Mouse (Mus musculus): ENCODE measurements at regions not wholly inside any gene's neighbourhood (a gene's known extent, or its start where the extent isn't known, plus 50 kb on each side); places are given as distances from the start of the nearest gene placed in this dataset.

DNA sequence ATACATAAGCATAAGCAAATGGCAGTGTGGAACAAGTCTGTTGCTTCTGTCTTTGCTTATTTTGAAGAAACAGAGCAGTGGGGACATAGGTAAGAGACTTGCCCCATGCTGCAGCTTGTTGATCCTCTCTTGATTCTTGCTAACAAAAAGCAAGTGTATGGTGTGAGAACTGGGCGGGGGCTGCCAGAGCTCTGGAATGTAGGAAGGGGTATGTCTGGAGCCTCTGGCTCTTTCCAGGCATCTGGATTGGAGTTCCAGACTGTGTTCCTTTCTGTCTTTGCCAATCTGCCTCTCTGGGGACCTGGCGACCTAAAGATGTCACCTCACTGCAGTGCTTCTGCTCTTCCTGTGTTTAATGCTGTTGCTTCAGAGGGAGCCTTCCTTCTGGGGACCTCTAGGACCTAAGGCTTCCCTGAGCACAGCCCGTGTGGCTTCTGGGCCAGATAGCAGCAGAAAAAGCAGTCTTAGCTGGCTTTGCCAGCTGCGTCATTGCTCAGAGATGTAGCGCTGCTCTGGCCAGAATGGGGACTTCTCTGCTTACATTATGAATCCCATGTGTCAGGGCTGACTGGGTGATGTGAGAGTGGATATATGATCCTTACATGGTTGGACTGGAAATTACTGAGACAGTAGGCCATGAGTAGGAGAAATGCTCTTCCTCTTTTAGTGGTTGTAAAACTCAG, 138.1 kb upstream of the Slit3 start:
- no peak for TF ChIP-seq CTCF (IDR thresholded peaks at IDR 0.05 in 2 of 3, conservative IDR thresholded peaks at IDR 0.05 in 1 of 3; ENCODE audit: control insufficient read depth in 1 of 3, insufficient read depth in 1 of 3, low read depth in 2 of 3, low read length in 3 of 3, poor library complexity in 1 of 3, severe bottlenecking in 1 of 3)
- no peak for TF ChIP-seq ETS1 (IDR thresholded peaks at IDR 0.05; ENCODE audit: low read depth, low read length)
